Mouse (Mus musculus): ENCODE results near the gene Ip6k1.

- TF ChIP-seq CTCF (IDR thresholded peaks at IDR 0.05; ENCODE audit: low read depth): peak; percentile 68
- TF ChIP-seq EP300 (IDR thresholded peaks at IDR 0.05; ENCODE audit: low read depth): no peak
These were observed 63.2 kb downstream of the Ip6k1 start for GRCm38 (mm10) chr9:108065491-108066011.
